Mouse (Mus musculus) brown adipose tissue, adult 24 weeks (tissue): Measurements from ENCODE around the gene Traf3ip3. TPM values are rescaled to one million over a fixed set of nuclear protein-coding genes. Genes with fewer than 3 reads are reported as not detected.

ENCODE experiments used
- H3K27ac ChIP-seq: fragments of 200-500 bp; replicated peaks from 2 replicates; pipeline ENCODE4 v1.5.1; 2012; ENCODE audit warnings: low read depth, mild to moderate bottlenecking, low read length
- H3K4me1 ChIP-seq: fragments of 200-500 bp; 2 replicates; pipeline ENCODE4 v1.6.1; 2012; ENCODE audit warnings: low read length, mixed read lengths; ENCODE audit not compliant: control insufficient read depth, insufficient read depth, insufficient read length
- H3K4me3 ChIP-seq: fragments of 200-500 bp; 2 replicates; pipeline ENCODE4 v1.5.1; 2012; ENCODE audit warnings: low read depth, mild to moderate bottlenecking, low read length, moderate library complexity; ENCODE audit not compliant: insufficient read depth
- polyA plus RNA-seq: library from polyadenylated mRNA; stranded (reverse); fragments of >200 nt; gene quantifications from 2 replicates; pipeline ENCODE4 v1.2.4, GENCODE M21; 2012; ENCODE audit not compliant: missing spikeins, insufficient read depth, insufficient read length

Traf3ip3 gene
- polyA plus RNA-seq, 1 experiment = not detected

GRCm38 (mm10) chr1:193132385-193132784, 69.1 kb downstream of the Traf3ip3 start:
- Histone ChIP-seq H3K4me3 (no peak overlapping the region), H3K27ac (no peak overlapping the region), H3K4me1 (no peaks in the 10 kb centered on the region)

- Histone ChIP-seq H3K4me3 (no peak overlapping the region), H3K27ac (no peak overlapping the region), H3K4me1 (no peaks in the 10 kb centered on the region)
These were observed 70.1 kb downstream of the Traf3ip3 start for GRCm38 (mm10) chr1:193131311-193131948.

GRCm38 (mm10) chr1:193130839-193131238, 70.7 kb downstream of the Traf3ip3 start:
- no peak overlapping the region for H3K27ac ChIP-seq
- no peaks in the 10 kb centered on the region for H3K4me1 ChIP-seq
- no peak overlapping the region for H3K4me3 ChIP-seq

- Histone ChIP-seq H3K4me3 (peak overlapping the region; percentile 41), H3K27ac (no peak overlapping the region), H3K4me1 (no peaks in the 10 kb centered on the region)
These were observed 71.1 kb downstream of the Traf3ip3 start for GRCm38 (mm10) chr1:193130456-193130825.

- Histone ChIP-seq H3K4me3 (peak within 1 kb of the TSS; percentile 97), H3K4me1 (no peaks in the 10 kb centered on the region), H3K27ac (peak within 1 kb of the TSS; percentile 70; the same call in 1 of the 2 replicates)
These were observed 71.6 kb downstream of the Traf3ip3 start, which contains the start of gene Diexf for GRCm38 (mm10) chr1:193129786-193130455. Diexf (minus strand) TSS chr1:193130272.

- no peak overlapping the region for H3K27ac ChIP-seq
- no peaks in the 10 kb centered on the region for H3K4me1 ChIP-seq
- peak overlapping the region; percentile 97 for H3K4me3 ChIP-seq
These were observed 72.2 kb downstream of the Traf3ip3 start for GRCm38 (mm10) chr1:193129321-193129720.

GRCm38 (mm10) chr1:193128055-193128454, 73.4 kb downstream of the Traf3ip3 start:
- no peak overlapping the region for H3K4me3 ChIP-seq
- H3K27ac ChIP-seq = no peak overlapping the region
- H3K4me1 ChIP-seq = no peaks in the 10 kb centered on the region

GRCm38 (mm10) chr1:193125835-193126234, 75.7 kb downstream of the Traf3ip3 start:
- Histone ChIP-seq H3K4me1 (no peaks in the 10 kb centered on the region), H3K27ac (no peak overlapping the region), H3K4me3 (no peak overlapping the region)

Other genes starting within 250 kb of the Traf3ip3 start
- 0.87 and 1.0 TPM in 2 replicates for gene Syt14, start 165.9 kb downstream of the Traf3ip3 start, polyA plus RNA-seq
- 7.8 and 10.9 TPM in 2 replicates for gene Diexf, start 71.4 kb downstream of the Traf3ip3 start, polyA plus RNA-seq
- gene Irf6, start 48.6 kb downstream of the Traf3ip3 start, polyA plus RNA-seq = 0.24 TPM in 1 of 2 replicates, not detected in the other
- 2.9 and 3.9 TPM in 2 replicates for gene A130010J15Rik, start 33.7 kb downstream of the Traf3ip3 start, polyA plus RNA-seq
- 6.8 and 10.4 TPM in 2 replicates for gene Lamb3, start 6.0 kb upstream of the Traf3ip3 start, polyA plus RNA-seq
- 219 and 423 TPM in 2 replicates for gene Hsd11b1, start 62.4 kb upstream of the Traf3ip3 start, polyA plus RNA-seq
- 473 and 1,174 TPM in 2 replicates for gene G0s2, start 71.5 kb upstream of the Traf3ip3 start, polyA plus RNA-seq
- not detected in 2 replicates for gene Camk1g, start 168.6 kb upstream of the Traf3ip3 start, polyA plus RNA-seq